Mouse (Mus musculus) intestine, embryonic 15.5 days (tissue): ENCODE data around the gene Tmem54. TPM values are rescaled to one million over a fixed set of nuclear protein-coding genes. Genes with fewer than 3 reads are reported as not detected.

ENCODE experiments used
- ATAC-seq: fragments of 200-750 bp; cut with Nextera tagmentation; 2 replicates; pipeline ENCODE4 v1.8.0; 2017; ENCODE audit warnings: moderate TSS enrichment, moderate library complexity
- H3K27ac ChIP-seq: fragments of 300-500 bp; sonication (generic); 2 replicates; pipeline ENCODE4 v1.5.1; 2015; ENCODE audit warnings: mild to moderate bottlenecking, inconsistent platforms
- H3K27me3 ChIP-seq: fragments of 300-500 bp; sonication (generic); replicated peaks from 2 replicates; pipeline ENCODE4 v1.6.1; 2015; ENCODE audit warnings: inconsistent platforms
- H3K36me3 ChIP-seq: fragments of 300-500 bp; sonication (generic); 2 replicates; pipeline ENCODE4 v1.6.1; 2015; ENCODE audit warnings: inconsistent platforms
- H3K4me1 ChIP-seq: fragments of 300-500 bp; sonication (generic); replicated peaks from 2 replicates; pipeline ENCODE4 v1.6.1; 2015; ENCODE audit warnings: inconsistent platforms
- H3K4me2 ChIP-seq: fragments of 300-500 bp; sonication (generic); replicated peaks from 2 replicates; pipeline ENCODE4 v1.6.1; 2015; ENCODE audit warnings: mild to moderate bottlenecking, inconsistent platforms
- H3K4me3 ChIP-seq: fragments of 300-500 bp; sonication (generic); replicated peaks from 2 replicates; pipeline ENCODE4 v1.5.1; 2015; ENCODE audit warnings: inconsistent platforms
- H3K9ac ChIP-seq: fragments of 300-500 bp; sonication (generic); 2 replicates; pipeline ENCODE4 v1.6.1; 2015; ENCODE audit warnings: inconsistent platforms
- H3K9me3 ChIP-seq: fragments of 300-500 bp; sonication (generic); 2 replicates; pipeline ENCODE4 v1.6.1; 2016; ENCODE audit warnings: inconsistent platforms
- WGBS: fragments of 180-500 bp; shearing (Covaris S2); methylation state at CpG from one replicate; pipeline ENCODE4 v1.1.7; 2015; 5-methylcytosine and 5-hydroxymethylcytosine counted together
- polyA plus RNA-seq: library from polyadenylated mRNA; unstranded; fragments of >200 nt; fragmentation: Nextera tagmentation; extraction: Ambion mirVana; gene quantifications from 2 replicates; pipeline ENCODE4 v1.2.1, GENCODE M21; 2015

The Tmem54 gene
- polyA plus RNA-seq, 1 experiment from 2014 or later, result 90.0 TPM

DNA sequence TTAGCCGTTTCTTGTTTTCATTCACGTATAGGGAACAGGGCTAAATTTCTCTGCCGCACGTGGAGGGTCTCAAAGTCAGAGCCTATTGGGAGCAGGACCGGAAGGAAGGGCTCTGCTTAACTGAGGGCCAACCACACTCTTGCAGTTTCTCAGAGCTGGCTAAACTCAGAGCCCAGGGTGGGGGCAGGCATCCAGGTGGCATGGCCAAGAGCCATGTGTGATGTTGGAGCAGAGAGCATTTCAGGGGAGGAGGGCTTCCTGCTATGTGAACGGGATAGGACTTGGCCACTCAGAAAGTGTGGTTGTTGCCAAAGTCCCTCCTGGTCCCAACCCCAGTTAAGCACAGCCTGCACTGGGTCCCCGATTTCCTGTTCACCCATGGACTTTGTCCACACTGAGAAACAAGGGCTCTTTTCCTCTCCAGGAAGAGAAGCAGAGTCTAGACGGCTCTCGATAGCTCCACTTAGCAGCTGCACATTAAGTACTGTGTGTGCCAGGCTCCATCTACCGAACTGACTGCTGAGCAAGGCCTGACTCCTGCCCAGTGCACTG is 2.1 kb downstream of the Tmem54 start:
- no peak overlapping the region for H3K9ac ChIP-seq
- H3K4me1 ChIP-seq, result peaks cover 35% of the 10 kb centered on the region
- peak; percentile 59 for ATAC-seq
- 55% methylated on average over 10 of the region's 10 CpGs for WGBS
- peak overlapping the region; percentile 63 for H3K4me2 ChIP-seq
- H3K9me3 ChIP-seq, result no peaks in the 10 kb centered on the region
- peak overlapping the region; percentile 83 for H3K27ac ChIP-seq
- 0 out of 2 replicates have a peak overlapping the region, but pooled peaks have one; percentile 4 for H3K4me3 ChIP-seq
- no peaks in the 10 kb centered on the region for H3K36me3 ChIP-seq
- H3K27me3 ChIP-seq, result peaks cover 19% of the 10 kb centered on the region

DNA sequence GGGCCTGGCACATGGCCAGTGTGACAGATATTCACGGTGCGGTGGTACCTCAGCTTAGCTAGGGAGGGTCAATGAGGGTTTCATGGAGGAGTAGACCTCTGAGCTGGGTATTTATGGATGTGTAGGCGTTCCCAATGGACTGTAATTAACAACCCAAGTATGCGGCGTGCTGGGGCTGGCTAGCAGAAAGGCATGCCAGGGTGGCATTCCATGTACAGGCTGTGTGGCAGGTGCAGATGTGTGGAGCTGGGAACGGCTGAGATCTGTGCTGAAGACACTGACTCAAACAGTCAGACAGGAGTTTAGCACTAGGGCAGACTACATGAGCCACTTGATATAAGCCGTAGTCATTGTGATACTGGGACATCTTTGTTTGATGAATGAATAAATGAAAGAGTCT is 3.3 kb downstream of the Tmem54 start:
- 85% methylated on average over 7 of the region's 7 CpGs for WGBS
- no peak for ATAC-seq

DNA sequence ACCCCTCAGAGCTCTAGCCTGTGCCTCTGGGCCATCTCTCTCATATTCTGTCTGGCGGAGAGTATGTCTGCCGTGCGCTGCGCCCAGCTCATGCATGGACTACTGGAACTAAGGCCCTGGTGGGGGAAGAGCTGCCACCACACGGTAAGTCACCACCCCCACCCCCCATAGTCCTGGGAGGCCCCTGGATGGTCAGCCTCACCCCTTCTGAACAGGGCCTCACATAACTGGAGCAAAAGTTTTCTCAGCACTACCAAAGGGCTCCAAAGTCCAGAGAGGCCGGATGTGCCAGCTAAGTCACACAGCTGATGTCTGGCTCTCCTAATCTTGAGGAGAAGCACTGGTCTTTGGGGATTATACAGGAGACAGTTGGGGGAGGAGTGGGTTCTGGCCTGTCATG is 5.5 kb downstream of the Tmem54 start:
- 77% methylated on average over 6 of the region's 6 CpGs for WGBS
- H3K4me3 ChIP-seq, result no peak overlapping the region
- no peaks in the 10 kb centered on the region for H3K36me3 ChIP-seq
- H3K4me1 ChIP-seq, result peaks cover 28% of the 10 kb centered on the region
- ATAC-seq, result peak; percentile 36
- 0 out of 2 replicates have a peak overlapping the region, but pooled peaks have one; percentile 1 for H3K27ac ChIP-seq
- H3K4me2 ChIP-seq, result no peak overlapping the region
- H3K9ac ChIP-seq, result no peak overlapping the region
- H3K9me3 ChIP-seq, result no peaks in the 10 kb centered on the region
- peaks cover 9% of the 10 kb centered on the region; the same call in 1 of the 2 replicates for H3K27me3 ChIP-seq

More for the DNA sequence above, 3.3 kb downstream of the Tmem54 start:
- no peaks in the 10 kb centered on the region for H3K9me3 ChIP-seq
- H3K4me3 ChIP-seq, result no peak overlapping the region
- H3K36me3 ChIP-seq, result no peaks in the 10 kb centered on the region
- peaks cover 39% of the 10 kb centered on the region for H3K4me1 ChIP-seq
- H3K4me2 ChIP-seq, result no peak overlapping the region
- no peak overlapping the region for H3K27ac ChIP-seq
- H3K27me3 ChIP-seq, result peaks cover 18% of the 10 kb centered on the region
- no peak overlapping the region for H3K9ac ChIP-seq

DNA sequence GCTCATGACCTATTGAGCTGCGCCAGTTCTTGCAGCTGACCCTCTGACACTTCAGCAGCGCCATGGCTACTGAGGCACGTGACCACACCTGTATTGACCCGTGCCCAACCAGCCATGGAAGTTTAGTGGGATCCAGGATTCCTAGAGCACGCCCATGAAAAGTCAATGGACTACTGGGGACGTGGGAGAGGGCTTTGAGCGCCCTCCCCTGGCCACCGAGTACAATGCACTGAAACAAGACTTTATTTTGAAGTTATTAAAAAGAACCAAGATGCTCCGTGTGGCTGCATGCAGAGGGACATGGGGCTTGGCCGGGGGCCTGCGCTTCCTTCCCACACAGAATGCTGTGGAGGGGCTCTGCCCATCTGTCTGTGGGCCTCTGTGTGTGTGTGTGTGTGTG is 6.0 kb downstream of the Tmem54 start:
- Histone ChIP-seq H3K27ac (no peak overlapping the region), H3K27me3 (0 out of 2 replicates have a peak, but pooled peaks cover 5% of the 10 kb centered on the region), H3K4me2 (no peak overlapping the region), H3K9ac (no peak overlapping the region), H3K36me3 (no peaks in the 10 kb centered on the region), H3K4me3 (no peak overlapping the region), H3K4me1 (peaks cover 28% of the 10 kb centered on the region), H3K9me3 (no peaks in the 10 kb centered on the region)
- ATAC-seq, result no peak
- WGBS, result 61% methylated on average over 11 of the region's 11 CpGs

DNA sequence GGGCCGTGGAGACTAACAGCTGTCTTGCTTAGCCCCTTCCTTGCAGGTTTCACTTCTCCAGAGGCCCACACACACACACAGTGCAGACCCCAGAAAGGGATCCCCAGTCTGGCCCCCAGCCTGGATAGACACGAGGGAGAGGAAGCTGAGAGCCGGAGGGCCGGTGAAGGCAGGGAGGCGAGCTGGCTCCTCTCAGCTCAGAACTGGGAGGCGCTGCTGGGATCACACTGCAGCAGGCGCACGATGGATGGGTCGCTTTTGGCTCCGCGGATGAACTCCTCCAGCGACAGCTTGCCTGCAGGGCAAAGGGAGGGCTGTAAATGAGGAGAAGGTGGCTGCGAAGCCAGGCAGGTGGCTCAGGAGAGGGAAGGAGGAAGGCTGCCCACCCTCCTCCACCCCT is 6.9 kb downstream of the Tmem54 start:
- Histone ChIP-seq H3K4me1 (peaks cover 24% of the 10 kb centered on the region), H3K4me2 (peak overlapping the region; percentile 41), H3K27ac (no peak overlapping the region), H3K9me3 (no peaks in the 10 kb centered on the region), H3K36me3 (no peaks in the 10 kb centered on the region), H3K27me3 (0 out of 2 replicates have a peak, but pooled peaks cover 3% of the 10 kb centered on the region), H3K4me3 (no peak overlapping the region), H3K9ac (no peak overlapping the region)
- WGBS, result 61% methylated on average over 13 of the region's 13 CpGs
- no peak for ATAC-seq

DNA sequence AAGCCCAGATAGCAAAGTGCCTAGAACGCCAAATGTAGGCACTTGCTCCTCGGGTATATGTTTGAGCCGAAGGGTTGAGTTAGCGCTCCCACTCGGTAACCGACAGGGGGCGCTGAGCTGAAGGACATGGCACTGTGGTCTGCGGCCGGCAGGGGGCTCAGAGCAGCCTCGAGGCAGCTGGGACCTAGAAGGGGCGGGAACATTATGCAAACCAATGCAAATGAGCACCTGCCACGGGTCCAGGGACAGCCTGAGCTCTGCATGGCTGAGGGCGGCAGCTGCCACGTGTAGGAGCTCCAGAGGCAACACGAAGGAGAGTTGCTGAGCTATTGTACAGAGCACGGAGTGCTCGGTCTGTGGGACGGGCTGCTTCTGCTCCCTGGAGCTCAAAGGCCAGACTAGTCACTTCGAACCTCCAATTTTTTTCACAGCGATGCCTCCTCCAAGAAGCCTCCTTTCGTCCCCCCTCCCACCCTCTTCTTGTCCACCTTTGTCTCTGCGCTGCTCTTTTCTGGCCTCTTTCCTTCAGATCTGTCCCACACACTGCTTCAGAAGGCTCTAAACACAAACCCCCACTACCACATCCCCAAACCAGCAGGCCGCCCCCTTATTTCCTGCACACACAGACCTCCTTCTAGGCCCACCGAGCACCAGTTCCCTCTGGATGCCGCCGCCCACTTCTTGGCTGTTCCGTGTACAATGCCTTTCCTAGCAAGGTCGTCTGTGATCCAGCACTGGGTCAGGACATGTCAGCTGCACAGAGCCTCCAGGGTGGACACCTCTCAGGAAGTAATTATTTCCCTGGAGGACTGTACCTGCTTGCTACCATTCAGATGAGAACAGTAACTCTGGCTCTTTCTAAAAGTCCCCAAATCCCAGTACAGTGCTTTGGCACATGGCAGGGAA is 8.0 kb downstream of the Tmem54 start:
- H3K9me3 ChIP-seq, result no peaks in the 10 kb centered on the region
- no peaks in the 10 kb centered on the region for H3K36me3 ChIP-seq
- H3K4me3 ChIP-seq, result no peak overlapping the region
- H3K9ac ChIP-seq, result no peak overlapping the region
- 37% methylated on average over 28 of the region's 28 CpGs for WGBS
- H3K4me1 ChIP-seq, result peaks cover 20% of the 10 kb centered on the region
- H3K4me2 ChIP-seq, result 0 out of 2 replicates have a peak overlapping the region, but pooled peaks have one; percentile 41
- no peak overlapping the region for H3K27ac ChIP-seq
- ATAC-seq, result peak; percentile 70
- H3K27me3 ChIP-seq, result 0 out of 2 replicates have a peak, but pooled peaks cover 3% of the 10 kb centered on the region

DNA sequence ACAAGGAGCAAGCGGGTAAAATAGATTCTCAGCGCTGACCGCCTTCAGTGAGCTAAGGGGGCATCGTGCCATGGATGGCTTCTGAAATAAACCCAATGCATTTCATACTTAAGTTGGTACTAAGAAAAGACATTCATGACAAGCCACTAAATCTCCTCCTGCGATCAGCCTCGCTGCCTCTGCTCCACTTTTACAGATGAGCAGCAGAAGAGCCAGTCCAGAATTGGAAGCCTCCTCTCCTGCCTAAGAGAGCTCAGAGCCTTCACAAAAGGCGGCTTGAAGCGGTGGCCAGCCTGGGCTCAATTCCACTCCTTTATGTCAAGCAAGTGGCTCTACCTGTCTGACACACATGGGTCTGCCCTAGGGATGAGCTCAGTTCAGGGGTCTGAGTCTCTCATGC is 11.4 kb downstream of the Tmem54 start:
- 89% methylated on average over 8 of the region's 8 CpGs for WGBS
- Histone ChIP-seq H3K4me2 (no peak overlapping the region), H3K36me3 (no peaks in the 10 kb centered on the region), H3K9ac (no peak overlapping the region), H3K4me3 (no peak overlapping the region), H3K27me3 (peaks cover 31% of the 10 kb centered on the region), H3K9me3 (no peaks in the 10 kb centered on the region), H3K4me1 (peaks cover 18% of the 10 kb centered on the region), H3K27ac (no peak overlapping the region)
- ATAC-seq, result no peak

DNA sequence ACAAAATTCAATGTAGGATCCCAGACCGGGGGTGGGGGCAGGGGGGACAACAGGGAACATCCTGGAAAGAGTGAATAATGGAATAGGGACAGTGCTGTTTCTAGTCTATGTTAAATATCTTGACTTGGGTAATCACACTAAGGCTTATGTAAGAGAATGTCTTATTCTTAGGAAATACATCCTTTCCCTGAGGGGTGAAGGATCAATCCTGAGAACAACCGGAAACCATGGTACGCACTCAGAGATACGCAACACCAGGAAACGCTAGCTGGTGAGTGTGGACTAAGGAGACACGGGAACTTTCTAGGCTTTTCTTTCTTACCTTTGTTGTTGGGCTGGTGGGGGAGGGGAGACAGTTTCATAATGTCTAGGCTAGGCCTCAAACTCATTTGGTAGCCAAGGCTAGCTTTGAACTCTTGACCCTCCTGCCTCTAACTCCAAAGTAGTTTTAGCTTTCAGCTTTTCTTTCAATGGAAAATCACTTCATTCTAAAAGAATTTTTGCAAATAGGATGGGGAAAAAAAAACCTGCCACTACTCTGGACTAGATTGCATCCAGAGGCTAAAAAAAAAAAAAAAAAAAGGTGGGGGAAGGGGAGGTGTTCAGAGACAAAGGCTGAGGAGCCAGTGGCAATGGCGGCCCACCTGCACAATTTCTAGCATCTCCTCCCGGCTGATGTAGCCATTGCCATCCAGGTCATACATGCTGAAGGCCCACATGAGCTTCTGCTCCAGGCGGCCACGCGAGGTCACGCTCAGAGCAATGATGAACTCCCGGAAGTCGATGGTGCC is 12.6 kb downstream of the Tmem54 start:
- H3K4me1 ChIP-seq, result peaks cover 14% of the 10 kb centered on the region
- H3K9ac ChIP-seq, result no peak overlapping the region
- peaks cover 40% of the 10 kb centered on the region for H3K27me3 ChIP-seq
- no peak overlapping the region for H3K4me2 ChIP-seq
- H3K36me3 ChIP-seq, result no peaks in the 10 kb centered on the region
- ATAC-seq, result no peak
- H3K4me3 ChIP-seq, result no peak overlapping the region
- H3K27ac ChIP-seq, result no peak overlapping the region
- WGBS, result 85% methylated on average over 14 of the region's 14 CpGs
- no peaks in the 10 kb centered on the region for H3K9me3 ChIP-seq

DNA sequence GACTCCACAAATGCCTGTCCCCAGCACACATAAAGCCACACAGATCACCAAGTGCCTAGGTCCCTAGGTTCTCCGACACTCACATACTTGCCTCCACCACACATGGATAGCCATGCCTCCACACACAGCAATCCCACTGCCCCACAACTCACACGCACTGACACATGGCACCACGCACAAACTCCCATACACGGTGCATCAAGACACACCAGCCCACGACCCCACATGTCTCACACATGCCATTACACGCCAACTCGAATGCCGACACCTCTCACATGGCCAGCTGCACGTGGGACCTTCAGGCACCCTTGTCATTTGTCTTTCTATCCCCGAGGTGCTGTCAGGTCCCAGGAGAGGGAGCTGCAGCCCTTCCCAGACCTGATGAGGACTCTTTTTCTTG is 14.4 kb downstream of the Tmem54 start:
- Histone ChIP-seq H3K9ac (no peak overlapping the region), H3K27me3 (peaks cover 50% of the 10 kb centered on the region), H3K4me1 (peaks cover 15% of the 10 kb centered on the region), H3K4me3 (no peak overlapping the region), H3K9me3 (no peaks in the 10 kb centered on the region), H3K4me2 (no peak overlapping the region), H3K36me3 (no peaks in the 10 kb centered on the region), H3K27ac (no peak overlapping the region)
- WGBS, result 73% methylated on average over 10 of the region's 10 CpGs
- no peak for ATAC-seq

DNA sequence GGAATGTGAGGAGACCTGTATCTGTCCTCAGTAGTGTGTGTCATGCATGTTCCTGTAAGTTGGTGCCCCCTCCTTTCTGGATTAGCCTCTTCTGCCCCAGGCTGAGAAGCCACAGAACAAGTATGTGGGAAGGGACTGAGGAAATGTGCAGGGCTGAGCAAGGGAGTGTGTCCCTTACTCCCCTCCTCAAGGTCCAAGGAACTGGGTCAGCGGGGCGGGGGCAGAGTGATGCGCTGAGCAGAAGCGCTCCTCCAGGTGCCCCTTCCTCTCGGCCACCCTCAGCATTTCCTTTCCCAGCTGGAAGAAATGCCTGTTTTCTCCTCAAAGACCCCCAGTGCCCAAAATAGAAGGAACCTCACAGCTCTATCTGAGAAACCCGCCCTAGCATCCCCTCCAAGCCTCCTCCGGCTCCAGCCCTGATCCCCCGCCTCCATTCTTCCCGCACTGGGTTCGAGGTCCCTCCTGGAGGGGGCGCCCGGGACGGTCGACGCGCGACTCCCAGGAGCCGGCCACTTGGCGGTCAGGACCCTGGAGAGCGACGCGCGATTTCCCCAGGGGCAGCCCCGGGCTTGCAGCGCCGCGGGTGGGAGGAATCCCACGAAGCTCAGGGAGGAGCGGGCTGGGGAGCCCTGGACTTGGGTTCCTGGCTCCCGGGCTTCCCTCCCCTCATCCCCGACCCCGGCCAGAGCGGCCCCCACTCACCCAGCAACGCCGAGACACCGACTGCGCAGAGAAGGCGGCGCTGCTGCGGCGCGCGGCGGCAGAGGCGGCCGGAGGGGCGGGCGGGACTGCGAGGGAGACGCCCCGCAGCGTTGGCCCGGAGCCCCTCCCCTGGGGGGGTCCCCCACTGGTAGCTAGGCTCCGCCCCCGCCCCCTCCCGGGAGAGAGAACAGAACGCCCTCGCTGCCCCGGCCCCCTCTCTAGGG is 15.4 kb downstream of the Tmem54 start:
- Histone ChIP-seq H3K4me1 (peaks cover 25% of the 10 kb centered on the region), H3K4me3 (peak overlapping the region; percentile 49), H3K27ac (no peak overlapping the region), H3K9ac (no peak overlapping the region), H3K4me2 (peak overlapping the region; percentile 97), H3K9me3 (no peaks in the 10 kb centered on the region), H3K36me3 (no peaks in the 10 kb centered on the region), H3K27me3 (peaks cover 50% of the 10 kb centered on the region)
- WGBS, result 2% methylated on average over 50 of the region's 59 CpGs
- ATAC-seq, result peak; percentile 66

DNA sequence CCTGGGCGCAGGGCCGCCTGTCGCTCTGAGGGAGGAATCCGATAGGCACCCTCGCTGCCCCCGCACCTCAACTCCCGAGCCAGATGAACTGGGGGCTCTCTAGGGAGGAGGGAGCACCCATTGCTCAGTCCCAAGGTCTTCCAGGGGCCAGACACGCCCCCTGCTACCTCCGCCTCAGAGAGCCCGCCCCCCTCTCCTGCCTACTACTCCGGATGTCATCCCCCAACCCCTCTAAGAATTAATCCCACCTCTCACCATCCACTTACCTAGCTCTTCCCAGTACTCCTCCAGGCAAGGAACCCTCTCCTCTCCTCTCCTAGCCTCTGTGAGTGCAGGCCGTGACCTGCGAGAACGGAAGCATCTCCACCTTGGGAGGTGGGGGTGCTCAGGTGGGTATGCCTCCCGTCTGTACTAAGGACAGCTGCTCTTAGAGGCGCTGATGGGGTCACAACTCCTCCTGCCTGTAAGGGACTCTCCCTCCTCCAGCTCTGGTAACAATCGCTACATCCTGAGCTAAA is 16.3 kb downstream of the Tmem54 start, which contains the start of gene Hpca:
Hpca (minus strand) TSS at position 468 of the 518 bp plus-strand sequence.
- peaks cover 52% of the 10 kb centered on the region for H3K27me3 ChIP-seq
- H3K36me3 ChIP-seq, result no peaks in the 10 kb centered on the region
- peak within 1 kb of the TSS; percentile 49 for H3K4me3 ChIP-seq
- H3K9ac ChIP-seq, result no peak within 1 kb of the TSS
- H3K27ac ChIP-seq, result no peak within 1 kb of the TSS
- 2% methylated on average over 17 of the region's 17 CpGs for WGBS
- peaks cover 31% of the 10 kb centered on the region for H3K4me1 ChIP-seq
- no peaks in the 10 kb centered on the region for H3K9me3 ChIP-seq
- H3K4me2 ChIP-seq, result peak within 1 kb of the TSS; percentile 97
- ATAC-seq, result peak; percentile 11; the same call in 1 of the 2 replicates
